Mouse (Mus musculus): ENCODE measurements around the gene Eif4ebp2.
A peak's percentile ranks its signal among the peaks of the same experiment; 100 is the strongest.

The Eif4ebp2 gene

GRCm38 (mm10) chr10:61452645-61453044 lies at the start of gene Eif4ebp2:
TSS of gene Eif4ebp2 (minus strand) at chr10:61452661.
- peak; percentile 99 for DNase-seq (ENCODE audit: low read depth)

- no peak for DNase-seq (ENCODE audit: low read depth)
These were observed 48.3 kb upstream of the Eif4ebp2 start for GRCm38 (mm10) chr10:61500756-61501155.

GRCm38 (mm10) chr10:61499505-61500466 lies 47.3 kb upstream of the Eif4ebp2 start:
- DNase-seq (ENCODE audit: low read depth), result no peak

GRCm38 (mm10) chr10:61496231-61496630 lies 43.8 kb upstream of the Eif4ebp2 start:
- DNase-seq (ENCODE audit: low read depth), result no peak

GRCm38 (mm10) chr10:61495461-61495860 lies 43.0 kb upstream of the Eif4ebp2 start:
- no peak for DNase-seq (ENCODE audit: low read depth)

GRCm38 (mm10) chr10:61492040-61492439 lies 39.6 kb upstream of the Eif4ebp2 start:
- peak; percentile 89 for DNase-seq (ENCODE audit: low read depth)

- DNase-seq (ENCODE audit: low read depth), result no peak
These were observed 39.1 kb upstream of the Eif4ebp2 start for GRCm38 (mm10) chr10:61491573-61491972.

GRCm38 (mm10) chr10:61488522-61489110 lies 36.2 kb upstream of the Eif4ebp2 start:
- DNase-seq (ENCODE audit: low read depth), result no peak

GRCm38 (mm10) chr10:61486551-61487339 lies 34.3 kb upstream of the Eif4ebp2 start:
- peak; percentile 72 for DNase-seq (ENCODE audit: low read depth)

- DNase-seq (ENCODE audit: low read depth), result no peak
These were observed 32.3 kb upstream of the Eif4ebp2 start for GRCm38 (mm10) chr10:61484801-61485200.

- no peak for DNase-seq (ENCODE audit: low read depth)
These were observed 30.3 kb upstream of the Eif4ebp2 start for GRCm38 (mm10) chr10:61482771-61483170.

GRCm38 (mm10) chr10:61480488-61480887 lies 28.0 kb upstream of the Eif4ebp2 start:
- DNase-seq (ENCODE audit: low read depth), result no peak

GRCm38 (mm10) chr10:61479927-61480326 lies 27.5 kb upstream of the Eif4ebp2 start:
- DNase-seq (ENCODE audit: low read depth), result no peak

GRCm38 (mm10) chr10:61479461-61479860 lies 27.0 kb upstream of the Eif4ebp2 start:
- DNase-seq (ENCODE audit: low read depth), result no peak

GRCm38 (mm10) chr10:61476440-61477165 lies 24.1 kb upstream of the Eif4ebp2 start:
- DNase-seq (ENCODE audit: low read depth), result no peak

- peak; percentile 98 for DNase-seq (ENCODE audit: low read depth)
These were observed 23.4 kb upstream of the Eif4ebp2 start, which contains the start of gene Lrrc20 for GRCm38 (mm10) chr10:61475594-61476439. TSS of gene Lrrc20 (plus strand) at chr10:61475801.

- DNase-seq (ENCODE audit: low read depth), result no peak
These were observed 21.9 kb upstream of the Eif4ebp2 start for GRCm38 (mm10) chr10:61474344-61474743.

GRCm38 (mm10) chr10:61473640-61474039 lies 21.2 kb upstream of the Eif4ebp2 start:
- no peak for DNase-seq (ENCODE audit: low read depth)

- peak; percentile 72 for DNase-seq (ENCODE audit: low read depth)
These were observed 16.4 kb upstream of the Eif4ebp2 start for GRCm38 (mm10) chr10:61468900-61469299.

- peak; percentile 81 for DNase-seq (ENCODE audit: low read depth)
These were observed 14.4 kb upstream of the Eif4ebp2 start for GRCm38 (mm10) chr10:61466873-61467272.

GRCm38 (mm10) chr10:61466242-61466641 lies 13.8 kb upstream of the Eif4ebp2 start:
- peak; percentile 27 for DNase-seq (ENCODE audit: low read depth)
